Mouse (Mus musculus) midbrain, embryonic 13.5 days (tissue): ENCODE measurements around the gene Itpa. TPM values are rescaled to one million over a fixed set of nuclear protein-coding genes. Genes with fewer than 3 reads are reported as not detected.

Source experiments
- ATAC-seq: fragments of 200-750 bp; cut with Nextera tagmentation; 2 replicates; pipeline ENCODE4 v1.8.0; 2017; ENCODE audit warnings: mild to moderate bottlenecking, moderate TSS enrichment, moderate library complexity
- H3K27ac ChIP-seq: fragments of 300-500 bp; sonication (generic); 2 replicates; pipeline ENCODE4 v1.5.1; 2015; ENCODE audit warnings: inconsistent platforms, mild to moderate bottlenecking, moderate library complexity
- H3K27me3 ChIP-seq: fragments of 300-500 bp; sonication (generic); 2 replicates; pipeline ENCODE4 v1.6.1; 2015; ENCODE audit warnings: mild to moderate bottlenecking, inconsistent platforms
- H3K36me3 ChIP-seq: fragments of 300-500 bp; sonication (generic); 2 replicates; pipeline ENCODE4 v1.6.1; 2015; ENCODE audit warnings: mild to moderate bottlenecking, inconsistent platforms
- H3K4me1 ChIP-seq: fragments of 300-500 bp; sonication (generic); replicated peaks from 2 replicates; pipeline ENCODE4 v1.6.1; 2015; ENCODE audit warnings: inconsistent platforms
- H3K4me2 ChIP-seq: fragments of 300-500 bp; sonication (generic); replicated peaks from 2 replicates; pipeline ENCODE4 v1.6.1; 2015; ENCODE audit warnings: moderate library complexity, mild to moderate bottlenecking, inconsistent platforms
- H3K4me3 ChIP-seq: fragments of 300-500 bp; sonication (generic); replicated peaks from 2 replicates; pipeline ENCODE4 v1.5.1; 2015; ENCODE audit warnings: mild to moderate bottlenecking, inconsistent platforms
- H3K9ac ChIP-seq: fragments of 300-500 bp; sonication (generic); replicated peaks from 2 replicates; pipeline ENCODE4 v1.6.1; 2015; ENCODE audit warnings: mild to moderate bottlenecking, inconsistent platforms
- H3K9me3 ChIP-seq: fragments of 300-500 bp; sonication (generic); 2 replicates; pipeline ENCODE4 v1.6.1; 2016; ENCODE audit warnings: mild to moderate bottlenecking, inconsistent platforms
- WGBS: fragments of 180-500 bp; shearing (Covaris S2); methylation state at CpG from one replicate; pipeline ENCODE4 v1.1.7; 2015; 5-methylcytosine and 5-hydroxymethylcytosine counted together
- polyA plus RNA-seq: library from polyadenylated mRNA; unstranded; fragments of >200 nt; fragmentation: Nextera tagmentation; extraction: Ambion mirVana; gene quantifications from 2 replicates; pipeline ENCODE4 v1.2.1, GENCODE M21; 2015

The Itpa gene
- 155 and 165 TPM in 2 replicates for polyA plus RNA-seq

- H3K9ac ChIP-seq = peak within 1 kb of the TSS; percentile 82
- H3K36me3 ChIP-seq = peaks cover 13% of the 10 kb centered on the region
- no peaks in the 10 kb centered on the region for H3K27me3 ChIP-seq
- H3K9me3 ChIP-seq = no peaks in the 10 kb centered on the region
- under 1% methylated on average over 31 of the region's 31 CpGs for WGBS
- peak within 1 kb of the TSS; percentile 76 for H3K4me3 ChIP-seq
- peaks cover 34% of the 10 kb centered on the region for H3K4me1 ChIP-seq
- peak within 1 kb of the TSS; percentile 94 for H3K4me2 ChIP-seq
- H3K27ac ChIP-seq = peak within 1 kb of the TSS; percentile 91
- peak; percentile 76 for ATAC-seq
Observed at GRCm38 (mm10) chr2:130667559-130667958, at the start of gene Itpa. Itpa (plus strand) TSS chr2:130667610.

GRCm38 (mm10) chr2:130618972-130619371 is 48.4 kb upstream of the Itpa start:
- no peak for ATAC-seq
- Histone ChIP-seq H3K27me3 (no peaks in the 10 kb centered on the region), H3K36me3 (peaks cover 56% of the 10 kb centered on the region), H3K27ac (no peak overlapping the region), H3K4me2 (no peak overlapping the region), H3K4me3 (no peak overlapping the region), H3K9me3 (no peaks in the 10 kb centered on the region), H3K4me1 (no peaks in the 10 kb centered on the region), H3K9ac (no peak overlapping the region)
- 96% methylated on average over 7 of the region's 7 CpGs for WGBS

GRCm38 (mm10) chr2:130628424-130628823 is 39.0 kb upstream of the Itpa start:
- H3K27ac ChIP-seq = no peak overlapping the region
- peak overlapping the region; percentile 97; the same call in 1 of the 2 replicates for H3K4me2 ChIP-seq
- WGBS = 65% methylated on average over 3 of the region's 3 CpGs
- H3K9me3 ChIP-seq = no peaks in the 10 kb centered on the region
- H3K9ac ChIP-seq = no peak overlapping the region
- peaks cover 25% of the 10 kb centered on the region for H3K36me3 ChIP-seq
- no peak for ATAC-seq
- peaks cover 15% of the 10 kb centered on the region for H3K27me3 ChIP-seq
- peak overlapping the region; percentile 99; the same call in 1 of the 2 replicates for H3K4me3 ChIP-seq
- peaks cover 23% of the 10 kb centered on the region for H3K4me1 ChIP-seq

- no peak; the same call in 1 of the 2 replicates for ATAC-seq
- H3K9ac ChIP-seq = peak overlapping the region; percentile 96
- peaks cover 21% of the 10 kb centered on the region for H3K36me3 ChIP-seq
- H3K4me1 ChIP-seq = peaks cover 29% of the 10 kb centered on the region
- no peaks in the 10 kb centered on the region for H3K9me3 ChIP-seq
- peak overlapping the region; percentile 62 for H3K27ac ChIP-seq
- WGBS = 2% methylated on average over 37 of the region's 37 CpGs
- peak overlapping the region; percentile 97 for H3K4me2 ChIP-seq
- peaks cover 23% of the 10 kb centered on the region for H3K27me3 ChIP-seq
- H3K4me3 ChIP-seq = peak overlapping the region; percentile 99
Observed at GRCm38 (mm10) chr2:130629080-130629838, 38.2 kb upstream of the Itpa start.

GRCm38 (mm10) chr2:130629839-130630203 is 37.6 kb upstream of the Itpa start, which contains the start of the genes Fastkd5 and Ubox5:
Fastkd5 (minus strand) TSS chr2:130630027.
Ubox5 (minus strand) TSS chr2:130630038.
- peaks cover 20% of the 10 kb centered on the region for H3K36me3 ChIP-seq
- peak within 1 kb of the TSS; percentile 99 for H3K4me3 ChIP-seq
- peak within 1 kb of the TSS; percentile 97 for H3K4me2 ChIP-seq
- H3K4me1 ChIP-seq = peaks cover 35% of the 10 kb centered on the region
- H3K9me3 ChIP-seq = no peaks in the 10 kb centered on the region
- peak within 1 kb of the TSS; percentile 62 for H3K27ac ChIP-seq
- H3K9ac ChIP-seq = peak within 1 kb of the TSS; percentile 96
- peaks cover 29% of the 10 kb centered on the region for H3K27me3 ChIP-seq
- peak; percentile 89 for ATAC-seq
- under 1% methylated on average over 25 of the region's 25 CpGs for WGBS

- no peak overlapping the region for H3K4me2 ChIP-seq
- H3K27me3 ChIP-seq = peaks cover 54% of the 10 kb centered on the region
- no peak overlapping the region for H3K4me3 ChIP-seq
- no peaks in the 10 kb centered on the region for H3K9me3 ChIP-seq
- H3K9ac ChIP-seq = no peak overlapping the region
- peaks cover 4% of the 10 kb centered on the region for H3K36me3 ChIP-seq
- no peak for ATAC-seq
- 39% methylated on average over 1 of the region's 1 CpGs for WGBS
- peaks cover 44% of the 10 kb centered on the region for H3K4me1 ChIP-seq
- no peak overlapping the region for H3K27ac ChIP-seq
Observed at GRCm38 (mm10) chr2:130632416-130632815, 35.0 kb upstream of the Itpa start.

GRCm38 (mm10) chr2:130632887-130633675 is 34.3 kb upstream of the Itpa start:
- no peak overlapping the region for H3K9ac ChIP-seq
- H3K27ac ChIP-seq = no peak overlapping the region
- no peaks in the 10 kb centered on the region for H3K9me3 ChIP-seq
- 43% methylated on average over 5 of the region's 5 CpGs for WGBS
- H3K4me2 ChIP-seq = no peak overlapping the region
- H3K4me3 ChIP-seq = no peak overlapping the region
- H3K4me1 ChIP-seq = peaks cover 44% of the 10 kb centered on the region
- no peaks in the 10 kb centered on the region for H3K36me3 ChIP-seq
- no peak for ATAC-seq
- H3K27me3 ChIP-seq = peaks cover 61% of the 10 kb centered on the region

- Histone ChIP-seq H3K4me3 (peak overlapping the region; percentile 33), H3K27ac (no peak overlapping the region), H3K4me2 (peak overlapping the region; percentile 59), H3K9me3 (no peaks in the 10 kb centered on the region), H3K36me3 (no peaks in the 10 kb centered on the region), H3K9ac (peak overlapping the region; percentile 67; the same call in 1 of the 2 replicates), H3K27me3 (peaks cover 70% of the 10 kb centered on the region), H3K4me1 (peaks cover 33% of the 10 kb centered on the region)
- 12% methylated on average over 14 of the region's 14 CpGs for WGBS
- ATAC-seq = peak; percentile 31
Observed at GRCm38 (mm10) chr2:130634006-130634738, 33.2 kb upstream of the Itpa start.

- Histone ChIP-seq H3K27me3 (peaks cover 74% of the 10 kb centered on the region), H3K9me3 (no peaks in the 10 kb centered on the region), H3K4me1 (peaks cover 33% of the 10 kb centered on the region), H3K4me3 (peak overlapping the region; percentile 33), H3K27ac (no peak overlapping the region), H3K9ac (peak overlapping the region; percentile 67), H3K36me3 (no peaks in the 10 kb centered on the region), H3K4me2 (peak overlapping the region; percentile 59)
- WGBS = 1% methylated on average over 38 of the region's 38 CpGs
- peak; percentile 46 for ATAC-seq
Observed at GRCm38 (mm10) chr2:130634739-130635411, 32.5 kb upstream of the Itpa start.

GRCm38 (mm10) chr2:130635847-130636246 is 31.6 kb upstream of the Itpa start:
- Histone ChIP-seq H3K9me3 (no peaks in the 10 kb centered on the region), H3K4me3 (no peak overlapping the region), H3K4me1 (peaks cover 33% of the 10 kb centered on the region), H3K9ac (peak overlapping the region; percentile 67; the same call in 1 of the 2 replicates), H3K36me3 (no peaks in the 10 kb centered on the region), H3K4me2 (peak overlapping the region; percentile 59), H3K27me3 (peaks cover 81% of the 10 kb centered on the region), H3K27ac (no peak overlapping the region)
- ATAC-seq = no peak
- WGBS = 10% methylated on average over 21 of the region's 21 CpGs

- 35% methylated on average over 16 of the region's 16 CpGs for WGBS
- Histone ChIP-seq H3K4me2 (no peak overlapping the region), H3K9me3 (no peaks in the 10 kb centered on the region), H3K27me3 (peaks cover 73% of the 10 kb centered on the region), H3K27ac (no peak overlapping the region), H3K4me1 (peaks cover 39% of the 10 kb centered on the region), H3K36me3 (no peaks in the 10 kb centered on the region), H3K4me3 (no peak overlapping the region), H3K9ac (no peak overlapping the region)
- no peak for ATAC-seq
Observed at GRCm38 (mm10) chr2:130638101-130638611, 29.3 kb upstream of the Itpa start.
